Mouse (Mus musculus) adrenal gland, postnatal 25 days (tissue): ENCODE results near the gene Atp6v1fnb. TPM values are rescaled to one million over a fixed set of nuclear protein-coding genes. Genes with fewer than 3 reads are reported as not detected.
A peak's percentile ranks its signal among the peaks of the same experiment; 100 is the strongest.

ENCODE experiments used
- DNase-seq: peaks from one replicate; pipeline ENCODE4 v3.0.0; 2021; ENCODE audit warnings: mixed read lengths
- total RNA-seq: library from RNA; stranded (reverse); gene quantifications from 2 replicates; pipeline ENCODE4 v1.2.3, GENCODE M21; 2021

Gene Atp6v1fnb
- total RNA-seq, 1 experiment from 2014 or later = not detected

DNA sequence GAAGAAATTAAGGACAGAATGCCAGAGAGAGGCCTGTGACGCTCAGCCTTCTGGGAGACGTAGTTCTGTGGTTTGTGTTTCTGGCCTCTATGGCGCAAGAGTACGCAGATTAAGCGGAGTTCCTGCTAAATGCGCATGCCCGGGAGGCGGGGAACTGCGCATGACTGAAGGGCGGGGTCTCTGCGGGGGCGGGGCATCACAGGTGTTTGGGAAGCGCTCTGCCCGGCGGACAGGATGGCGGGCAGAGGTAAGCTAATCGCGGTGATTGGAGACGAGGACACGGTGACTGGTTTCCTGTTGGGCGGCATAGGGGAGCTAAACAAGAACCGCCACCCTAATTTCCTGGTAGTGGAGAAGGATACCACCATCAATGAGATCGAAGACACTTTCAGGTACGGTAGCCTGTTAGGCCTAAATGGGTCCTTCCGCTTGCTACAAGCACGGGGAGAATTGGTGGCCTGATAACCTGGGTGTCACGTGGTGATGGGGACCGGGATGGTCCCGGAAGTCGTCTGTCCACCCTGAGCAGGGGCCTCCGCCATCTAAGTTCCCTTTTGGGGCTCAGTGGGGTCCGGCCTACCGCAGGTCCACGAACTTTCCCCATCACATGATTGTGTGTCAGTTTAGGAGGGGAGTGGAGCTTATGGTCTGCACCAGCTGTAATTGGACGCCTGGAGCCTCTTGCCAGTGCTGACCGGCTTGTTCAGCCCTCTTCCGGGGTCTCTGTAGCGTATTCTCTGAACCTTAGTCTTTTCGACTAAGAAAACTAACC lies 3.5 kb upstream of the Atp6v1fnb start, which contains the start of gene Atp6v1f:
TSS of gene Atp6v1f (plus strand) at position 136 of the 772 bp plus-strand sequence.
- DNase-seq = peak; percentile 93

DNA sequence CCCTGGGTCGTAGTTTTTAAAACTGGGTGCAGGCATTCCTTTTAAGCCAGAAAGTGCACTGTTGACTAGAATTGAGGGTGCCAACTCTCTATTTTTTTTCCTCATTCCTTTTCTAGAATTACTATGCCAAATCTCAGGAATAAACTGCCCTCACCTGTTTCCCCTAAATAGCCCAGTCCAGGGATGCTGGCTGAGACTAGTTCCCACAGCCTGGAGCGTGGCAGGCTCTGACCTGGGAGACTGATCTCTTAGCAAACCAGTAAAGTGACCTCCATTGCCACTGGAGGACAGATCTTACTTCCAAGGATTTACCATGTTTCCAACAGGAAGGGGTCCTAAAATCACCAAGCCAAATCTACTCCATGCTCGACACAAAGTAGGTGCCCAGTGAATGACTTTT lies 2.4 kb upstream of the Atp6v1fnb start:
- no peak for DNase-seq

DNA sequence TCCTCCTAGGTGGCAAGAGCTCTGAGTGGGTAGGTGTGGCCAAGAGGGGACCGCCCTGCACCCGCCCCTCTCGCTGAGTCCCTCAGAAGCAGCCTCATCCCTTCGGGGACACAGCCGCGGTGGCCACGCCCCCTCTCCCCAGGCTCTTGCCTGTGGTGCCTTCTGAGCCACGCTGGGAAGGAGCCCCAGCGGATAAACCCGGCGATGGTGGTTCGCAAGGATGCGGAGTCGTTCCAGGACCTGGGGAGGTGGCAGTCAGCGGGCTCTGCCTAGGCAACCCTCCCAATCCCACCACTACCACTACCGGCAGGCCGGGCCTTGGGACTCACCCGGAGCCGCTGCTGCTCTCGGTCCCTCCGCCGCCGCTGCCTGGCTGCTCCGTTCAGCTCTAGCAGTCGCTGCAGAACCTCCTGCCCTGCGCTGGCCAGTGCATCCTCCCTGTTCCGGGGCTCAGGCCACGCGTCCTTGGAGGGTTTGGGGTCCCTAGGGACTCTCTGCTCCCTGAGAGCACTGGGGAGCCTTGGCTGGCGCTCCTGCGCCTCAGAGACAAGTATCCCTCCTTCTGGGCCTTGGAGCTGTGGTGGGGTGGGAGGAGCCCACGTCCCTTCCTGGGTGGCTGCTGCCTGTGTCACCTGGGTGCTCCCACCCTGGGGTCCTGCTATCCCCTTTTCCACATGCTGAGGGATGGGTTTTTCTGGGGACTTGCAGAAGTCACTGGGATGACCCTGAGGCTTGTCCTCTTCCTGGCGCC lies 2.9 kb downstream of the Atp6v1fnb start:
- DNase-seq = peak; percentile 90

DNA sequence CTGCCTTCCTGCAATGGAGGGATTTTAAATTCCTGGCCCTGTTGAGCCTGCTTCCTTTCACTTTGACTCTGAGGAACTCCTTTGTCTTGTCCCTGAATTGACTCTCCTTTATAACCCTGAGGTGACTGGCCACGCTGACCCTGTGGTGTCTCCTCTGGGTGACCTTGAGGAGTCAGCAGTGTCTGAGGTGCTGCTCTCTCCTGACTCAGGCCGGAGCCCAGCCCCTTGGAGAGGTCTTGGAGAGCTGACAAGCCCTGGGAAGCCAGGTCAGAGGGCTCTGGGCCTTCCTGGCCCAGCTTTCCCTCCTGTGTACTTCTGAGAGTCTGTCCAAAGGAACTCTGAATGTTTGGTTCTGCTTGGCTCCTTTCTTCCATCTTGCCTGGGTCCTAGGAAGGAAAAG lies 3.5 kb downstream of the Atp6v1fnb start:
- peak; percentile 23 for DNase-seq

DNA sequence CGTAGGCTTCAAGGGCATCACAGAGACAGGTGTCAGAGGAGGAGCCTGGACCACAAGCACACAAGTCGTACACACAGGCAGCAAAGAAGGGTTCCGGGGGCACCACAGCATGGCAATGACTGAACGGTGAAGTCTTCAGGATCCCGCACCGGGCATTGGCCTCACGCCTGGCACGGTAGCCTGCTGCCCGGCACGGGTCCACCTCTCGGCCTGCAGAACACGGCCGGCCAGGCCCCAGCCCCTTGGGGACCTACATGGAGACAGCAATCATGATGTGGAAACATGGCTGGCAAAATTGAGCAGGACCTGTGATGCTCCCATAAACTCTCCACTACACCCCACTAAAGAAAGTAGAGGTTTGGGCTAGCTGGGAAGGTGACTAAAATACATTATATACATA lies 11.5 kb downstream of the Atp6v1fnb start:
- DNase-seq = no peak

DNA sequence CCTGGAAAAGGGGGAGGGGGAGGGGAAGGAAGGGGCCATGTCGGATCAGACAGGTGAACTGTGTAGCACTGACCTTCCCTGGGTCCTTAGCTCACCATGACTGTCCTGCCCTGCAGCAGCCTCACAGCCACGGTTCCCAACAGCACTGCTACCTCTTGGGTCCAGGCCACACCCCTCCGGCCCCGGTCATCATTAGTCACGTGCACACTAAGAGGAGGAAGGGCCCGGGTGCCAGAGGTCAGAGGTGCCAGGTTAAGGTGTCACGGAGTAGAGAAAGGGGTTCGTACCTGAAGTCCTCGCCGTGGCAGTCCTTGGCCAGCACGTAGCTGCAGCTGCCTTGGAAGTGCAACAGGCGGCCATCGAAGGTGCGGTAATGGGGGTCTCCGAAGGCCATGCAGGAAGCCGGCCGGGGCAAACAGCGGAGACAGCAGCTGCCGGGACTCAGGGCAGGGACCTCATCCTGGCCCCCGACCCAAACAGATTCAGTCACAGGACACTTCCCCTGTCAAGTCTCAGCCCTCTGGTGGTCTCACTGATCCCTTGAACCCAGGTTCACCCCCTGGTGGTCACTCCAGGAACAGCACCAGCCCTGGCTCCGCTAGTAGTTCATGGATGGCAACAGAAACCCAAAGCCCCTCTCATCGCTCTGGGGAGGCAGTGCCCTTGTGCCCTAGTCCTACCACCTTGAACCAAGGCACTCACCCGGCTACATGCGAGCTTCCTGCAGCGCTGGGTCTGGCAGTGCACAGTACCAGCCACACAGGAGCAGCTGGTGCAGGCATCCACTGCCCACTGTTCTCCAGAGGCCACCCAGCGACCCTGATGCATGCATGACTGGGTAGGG lies 13.7 kb downstream of the Atp6v1fnb start:
- DNase-seq = peak; percentile 75

DNA sequence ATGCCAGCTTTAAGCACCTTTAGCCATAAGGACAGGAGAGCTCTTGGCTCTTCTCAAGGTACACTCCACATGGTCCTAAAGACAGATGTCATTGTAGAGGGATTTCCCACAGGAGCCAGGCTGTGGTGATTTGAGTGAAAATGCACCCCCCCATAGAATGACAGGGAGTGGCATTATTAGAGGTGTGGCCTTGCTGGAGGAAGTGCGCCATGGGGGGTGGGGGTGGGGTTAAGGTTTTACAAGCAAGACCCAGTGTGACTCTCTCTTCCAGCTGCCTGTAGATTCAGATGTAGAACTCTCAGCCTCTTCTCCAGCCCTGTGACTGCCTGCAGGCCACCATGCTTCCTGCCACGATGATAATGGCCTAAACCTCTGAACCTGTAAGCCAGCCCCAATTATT lies 14.7 kb downstream of the Atp6v1fnb start:
- DNase-seq = no peak

DNA sequence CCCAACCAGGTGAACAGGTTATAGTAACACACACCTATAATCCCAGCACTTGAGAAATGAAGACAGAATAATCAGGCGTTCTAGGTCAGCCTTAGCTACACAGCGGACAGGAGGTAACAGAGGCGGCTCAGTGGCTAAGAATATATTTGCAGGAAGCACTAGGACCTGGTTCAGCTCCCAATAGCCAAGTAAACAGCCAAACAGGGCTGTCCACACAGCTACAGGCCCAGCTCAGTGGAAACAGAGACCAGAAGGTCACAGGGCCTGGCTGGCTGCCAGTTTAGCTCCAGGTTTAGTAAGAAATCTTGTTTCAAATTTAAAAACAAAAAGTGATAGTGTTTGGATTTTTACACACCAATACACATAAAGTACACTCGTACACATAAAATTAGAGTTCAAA lies 22.9 kb downstream of the Atp6v1fnb start:
- peak; percentile 67 for DNase-seq

DNA sequence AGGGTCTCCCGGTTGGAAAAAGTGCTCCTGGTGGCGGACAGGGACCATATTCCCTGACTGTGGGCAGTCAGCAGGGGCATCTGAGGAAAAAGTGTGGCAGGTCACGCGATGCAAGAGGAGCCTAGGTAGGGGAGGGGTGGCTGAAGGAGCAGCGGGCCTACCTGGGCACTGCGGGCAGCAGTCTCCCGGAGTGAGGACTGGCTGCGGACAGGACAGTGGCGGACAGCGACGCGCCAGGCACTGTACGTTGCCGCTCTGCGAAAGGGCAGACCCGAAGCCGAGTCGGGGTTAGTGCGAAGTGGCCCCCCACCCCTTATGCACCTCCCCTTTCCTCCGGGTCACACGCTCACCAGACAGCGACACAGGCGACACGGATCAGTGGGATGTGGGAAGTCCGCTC lies 25.0 kb downstream of the Atp6v1fnb start:
- DNase-seq = no peak

DNA sequence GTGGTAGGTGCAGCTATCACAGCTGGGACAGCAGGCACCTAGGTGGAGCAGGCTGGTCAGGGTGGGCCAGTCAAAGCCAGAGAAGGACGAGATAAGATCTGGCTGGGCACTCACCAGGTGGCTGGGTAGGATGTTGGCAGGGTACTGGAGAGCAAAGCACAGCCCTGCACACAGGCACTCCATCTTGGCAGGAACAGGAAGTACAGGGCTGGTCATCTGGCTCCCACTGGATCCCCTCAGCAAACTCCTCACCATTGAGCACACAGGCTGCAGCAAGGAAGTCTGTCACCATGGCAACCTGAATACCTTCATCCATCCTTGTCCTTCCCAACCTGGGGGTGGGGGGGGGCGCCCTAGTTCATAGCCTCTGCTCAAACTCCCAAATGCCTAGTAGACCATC lies 26.6 kb downstream of the Atp6v1fnb start:
- DNase-seq = no peak

DNA sequence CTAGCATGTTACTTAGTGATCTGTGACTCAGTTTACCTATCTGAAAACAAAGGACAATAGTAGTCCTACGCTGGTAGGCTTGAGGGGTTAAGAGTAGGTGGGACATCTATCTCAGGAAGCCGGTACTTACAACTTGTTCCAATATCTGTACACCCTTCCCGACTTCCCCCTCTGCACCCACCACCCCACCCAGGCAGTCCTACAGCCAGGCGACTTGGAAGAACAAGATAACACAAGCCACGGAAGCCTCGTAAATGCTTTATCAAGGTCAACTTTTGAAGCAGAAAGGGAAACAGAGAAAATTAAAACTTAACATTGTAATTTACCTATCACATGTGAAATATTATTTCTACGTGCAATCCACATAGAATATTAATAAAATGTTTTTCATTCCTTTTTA lies 28.9 kb downstream of the Atp6v1fnb start:
- no peak for DNase-seq

DNA sequence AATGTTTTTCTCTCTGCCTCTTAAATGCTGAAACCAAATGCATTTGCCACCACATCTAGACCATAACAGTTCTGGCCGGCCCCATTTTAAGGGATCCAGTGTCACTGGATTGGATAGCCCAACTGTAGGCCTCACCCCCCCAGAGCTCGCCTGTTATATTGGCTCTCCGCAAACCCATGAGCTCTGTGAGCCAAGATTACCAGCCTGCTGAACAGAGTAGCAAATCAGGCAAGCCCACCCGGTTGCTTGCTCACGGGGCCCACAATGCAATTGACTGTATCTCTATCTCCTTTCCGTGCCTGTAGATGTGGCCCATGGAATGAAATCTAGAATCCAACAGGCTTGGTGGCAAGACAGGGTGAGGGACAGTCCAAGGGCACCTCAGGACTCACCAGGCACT lies 29.6 kb downstream of the Atp6v1fnb start:
- DNase-seq = no peak

DNA sequence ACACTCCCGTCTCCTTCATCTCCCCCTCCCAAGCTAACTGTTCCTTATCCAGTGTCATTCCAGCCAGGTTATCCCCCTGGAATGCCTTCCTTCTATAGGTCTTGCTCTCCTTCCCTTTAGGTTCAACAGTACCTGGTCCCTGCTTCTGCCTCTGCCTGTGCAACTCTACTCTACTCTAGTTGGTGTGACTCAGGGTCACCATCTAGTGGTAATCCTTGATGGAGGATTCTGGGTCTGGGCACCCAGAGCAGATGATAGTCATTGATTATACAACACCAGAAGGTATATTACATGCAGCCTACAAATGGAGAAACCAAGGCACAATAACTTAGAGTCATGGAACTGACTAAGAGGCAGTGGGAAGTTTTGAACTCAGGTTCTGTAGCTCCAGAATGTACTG lies 30.4 kb downstream of the Atp6v1fnb start:
- DNase-seq = no peak

DNA sequence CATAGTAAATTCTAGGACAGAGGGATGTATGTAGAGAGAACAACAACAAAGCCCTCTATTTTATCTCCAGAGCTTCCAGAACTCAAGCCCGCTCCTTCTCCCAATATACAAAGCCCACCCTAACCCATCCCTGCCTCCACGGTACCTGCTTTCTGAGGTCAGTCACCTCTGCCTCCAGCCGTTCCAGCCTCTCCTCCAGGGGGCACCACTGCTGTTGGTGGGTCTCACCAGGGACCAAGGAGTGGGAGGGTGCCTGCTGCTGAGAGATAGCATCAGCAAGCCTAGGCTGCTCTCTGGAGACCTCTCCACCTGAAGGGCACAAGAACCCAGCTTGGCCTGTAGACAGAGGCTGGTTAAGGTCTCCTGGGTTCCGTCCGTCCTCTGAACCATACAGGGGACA lies 34.3 kb downstream of the Atp6v1fnb start:
- DNase-seq = no peak

DNA sequence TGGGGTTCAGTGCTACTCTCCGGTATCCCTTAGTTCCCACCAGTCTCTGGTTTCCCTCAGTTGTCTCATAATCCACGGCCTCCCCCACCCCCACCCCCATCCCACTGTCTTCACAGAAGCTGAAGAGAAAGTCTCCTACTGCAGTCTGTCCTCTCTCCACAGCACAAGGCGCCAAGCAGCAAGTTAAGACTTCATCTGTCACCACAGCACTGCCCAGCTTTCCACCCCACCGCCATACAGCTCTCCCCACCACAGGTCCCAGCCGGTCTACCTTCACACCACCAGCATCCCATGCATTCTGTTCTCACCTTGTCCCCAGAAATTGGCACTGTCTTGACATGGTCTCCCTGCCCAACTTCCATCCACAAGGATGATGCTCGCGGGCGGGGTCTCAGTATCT lies 35.6 kb downstream of the Atp6v1fnb start:
- DNase-seq = no peak

DNA sequence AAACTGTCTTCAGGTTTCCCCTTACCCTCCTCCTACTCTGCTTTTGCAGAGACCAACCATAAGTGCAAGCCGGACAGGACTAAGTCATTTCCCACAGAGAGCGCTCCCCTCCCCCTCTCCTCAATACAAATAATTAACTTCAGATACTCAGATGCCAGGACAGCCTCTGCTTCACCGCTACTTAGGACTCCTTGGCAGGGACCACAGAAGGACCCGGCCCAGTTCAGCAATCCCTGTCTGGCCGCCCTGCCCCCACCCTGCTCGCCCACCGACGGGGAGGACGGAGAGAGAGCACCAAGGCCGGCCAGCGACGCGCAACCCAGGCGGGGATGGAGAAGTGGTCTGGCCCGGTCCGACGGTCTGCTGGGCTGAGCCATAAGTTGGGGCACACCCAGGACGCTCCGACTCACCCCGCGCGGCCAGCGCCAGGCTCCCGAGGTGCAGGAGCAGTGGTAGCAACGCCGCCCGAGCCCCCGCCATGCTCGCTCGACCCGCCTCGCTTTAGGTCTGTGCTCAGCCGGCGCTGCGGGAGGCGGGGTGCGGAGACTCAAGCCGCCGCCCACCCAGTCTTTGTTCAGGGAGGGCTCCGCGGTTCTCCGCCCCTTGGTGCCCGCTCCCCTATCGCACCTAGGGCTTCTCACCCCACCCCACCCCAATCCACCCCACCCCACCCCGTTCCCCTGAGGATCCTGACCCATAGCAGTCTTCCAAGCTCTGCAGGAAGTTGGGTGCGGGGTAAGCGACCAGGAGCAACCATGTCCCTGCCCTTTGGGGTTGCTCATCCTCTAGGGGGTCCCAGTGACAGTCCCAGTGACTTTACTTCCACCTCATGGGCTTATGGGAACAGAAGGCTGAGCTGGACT lies 36.4 kb downstream of the Atp6v1fnb start, which contains the start of gene Kcp:
TSS of gene Kcp (minus strand) at position 506 of the 863 bp plus-strand sequence.
- peak; percentile 21 for DNase-seq

DNA sequence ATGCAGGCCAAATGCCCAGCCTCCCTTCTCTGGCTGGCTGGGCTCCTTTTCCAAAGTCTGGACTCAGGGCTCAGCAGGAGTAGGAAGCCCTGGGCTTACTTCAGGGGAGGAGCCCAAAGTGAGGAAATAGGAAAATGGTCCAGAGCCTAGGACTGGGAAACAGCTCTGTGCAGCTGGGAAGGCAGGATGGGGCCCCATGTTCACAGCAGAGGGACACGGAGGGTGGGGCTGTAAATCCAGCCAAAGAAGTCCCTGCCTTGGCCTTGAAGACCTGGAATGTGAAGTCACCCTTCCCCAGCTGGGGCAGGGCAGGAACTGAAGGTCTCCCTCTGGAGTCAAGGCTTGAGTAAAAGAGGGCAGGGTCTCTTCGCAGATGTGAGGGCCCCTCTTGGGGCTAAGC lies 37.8 kb downstream of the Atp6v1fnb start:
- no peak for DNase-seq

DNA sequence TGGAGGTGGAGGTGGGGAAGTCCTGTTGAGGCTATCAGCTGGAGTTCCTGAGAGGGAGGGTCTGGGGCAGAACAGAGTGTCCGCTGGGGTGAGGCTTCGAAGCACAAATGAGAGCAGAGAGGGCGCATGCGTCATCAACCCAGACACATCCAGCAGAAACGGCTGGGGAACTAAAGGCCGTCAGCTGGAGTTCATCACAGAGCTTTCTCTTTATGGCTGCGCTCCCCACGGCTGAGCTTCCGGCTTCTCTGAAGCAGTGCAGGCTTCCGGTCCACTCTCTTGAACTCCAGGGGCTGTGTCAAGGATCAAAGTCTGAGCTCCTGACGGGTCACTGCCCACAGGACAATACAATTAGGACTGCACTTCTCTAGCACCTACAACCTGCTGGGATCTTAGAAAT lies 42.0 kb downstream of the Atp6v1fnb start:
- DNase-seq = peak; percentile 37

DNA sequence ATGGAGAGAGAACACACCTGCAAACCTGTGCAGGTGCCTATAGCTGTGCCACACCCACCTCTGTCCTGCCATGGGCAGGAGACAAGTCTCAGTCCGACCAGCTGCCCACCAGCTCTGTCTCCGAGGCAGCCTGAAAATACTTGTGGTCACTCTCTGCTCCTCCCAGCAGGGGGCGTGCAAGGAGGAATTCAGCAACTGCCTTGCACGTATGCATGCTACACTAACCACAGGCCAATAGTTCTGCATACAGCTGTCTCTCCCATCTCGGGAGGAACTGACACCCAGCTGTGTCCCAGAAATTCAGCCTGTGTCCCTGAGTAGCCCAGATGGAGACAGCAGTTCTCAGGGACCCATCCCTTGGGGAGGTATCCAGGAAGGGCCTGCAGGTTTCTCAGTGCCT lies 45.9 kb downstream of the Atp6v1fnb start:
- peak; percentile 79 for DNase-seq

DNA sequence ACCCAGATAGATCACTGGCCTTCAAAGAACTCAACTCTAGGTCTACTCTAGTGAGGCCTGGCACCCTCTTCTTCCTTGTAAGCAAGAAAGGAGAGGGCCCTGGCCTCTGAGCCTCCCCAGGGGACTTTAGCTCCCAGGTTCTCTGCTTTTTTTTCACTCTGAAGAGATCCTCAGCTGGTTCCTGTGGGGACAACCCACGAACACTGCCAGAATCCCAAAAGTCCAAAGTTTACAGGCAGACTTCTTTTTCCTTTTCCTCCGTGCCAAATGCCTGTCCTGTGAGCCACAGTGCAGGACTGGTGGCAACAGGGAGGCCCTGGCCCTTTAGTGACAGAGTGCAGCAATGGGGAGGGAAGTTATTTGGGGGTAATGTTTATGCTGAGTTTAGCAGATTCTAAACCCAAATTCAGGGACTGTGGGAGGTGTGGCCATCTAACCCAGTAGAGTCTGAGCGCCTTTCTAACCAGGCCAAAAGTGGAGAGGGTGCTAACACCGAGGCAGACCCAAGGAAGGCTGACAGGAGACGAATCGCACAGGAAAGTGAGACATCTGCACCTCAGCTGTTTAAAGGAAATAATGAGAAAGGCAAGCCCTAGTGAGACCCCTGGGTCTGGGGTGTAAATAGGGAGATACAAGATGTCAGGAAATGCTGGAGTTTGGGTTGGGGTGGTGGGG lies 51.5 kb downstream of the Atp6v1fnb start:
- no peak for DNase-seq
